Mouse (Mus musculus): ENCODE measurements at regions not wholly inside any gene's neighbourhood (a gene's known extent, or its start where the extent isn't known, plus 50 kb on each side); places are given as distances from the start of the nearest gene placed in this dataset.
"Not testable (repeated sequence)": the region's sequence is repeated elsewhere in the genome, so short reads cannot be mapped to it uniquely, and the experiment has no call there.

DNA sequence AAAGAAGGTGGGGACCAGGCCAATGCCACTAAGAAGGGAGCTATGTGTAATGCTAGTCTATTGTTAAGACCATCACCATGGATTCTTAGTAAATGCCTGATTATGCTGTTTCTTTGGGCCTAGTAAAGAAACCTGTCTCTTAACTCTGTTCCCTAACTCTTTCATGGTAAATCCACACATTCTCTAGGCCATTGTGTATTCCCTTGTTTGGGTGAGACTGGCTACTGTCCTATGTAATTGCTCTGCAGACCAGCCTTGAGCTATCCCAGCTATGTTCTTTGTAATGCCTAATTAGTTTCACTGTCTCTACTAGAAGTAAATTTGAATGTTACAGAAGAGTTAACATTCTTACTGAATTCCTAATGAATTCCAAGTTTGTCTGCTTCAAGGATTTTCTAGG, 186.9 kb upstream of the Gm10750 start:
- Histone ChIP-seq H3K4me3 (no peak overlapping the region), H3K36me3 (no peaks in the 10 kb centered on the region)
- DNase-seq (ENCODE audit: low spot score): no peak

DNA sequence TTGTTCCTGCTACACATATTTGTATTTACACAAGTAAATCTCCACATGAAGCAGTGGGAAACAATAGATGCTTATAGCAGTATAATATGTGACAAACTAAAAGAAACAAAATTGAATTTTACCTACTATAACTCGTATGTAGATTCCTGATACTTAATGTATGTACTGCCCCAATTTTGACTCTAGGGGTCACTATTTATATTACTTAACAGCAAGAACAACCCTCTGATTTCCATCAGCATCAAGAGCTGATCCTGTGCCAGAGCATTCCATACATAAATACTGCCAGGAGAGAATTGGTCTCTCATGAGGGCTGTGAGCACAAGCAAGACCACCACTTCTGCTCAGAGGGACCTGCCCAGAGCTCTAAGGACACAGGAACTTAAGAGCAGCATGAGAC, 178.7 kb upstream of the Gm10750 start:
- no peak overlapping the region for H3K4me3 ChIP-seq
- H3K36me3 ChIP-seq: no peaks in the 10 kb centered on the region
- DNase-seq (ENCODE audit: low spot score): no peak
- H3K27me3 ChIP-seq (ENCODE audit: insufficient read depth, poor library complexity, severe bottlenecking): no peaks in the 10 kb centered on the region
- H3K4me1 ChIP-seq (replicated peaks): no peaks in the 10 kb centered on the region
- H3K27ac ChIP-seq: no peak overlapping the region
- WGBS: 70% methylated on average over 1 of the region's 1 CpGs
- no peaks in the 10 kb centered on the region for H3K9me3 ChIP-seq

More for the DNA sequence above, 186.9 kb upstream of the Gm10750 start:
- Histone ChIP-seq H3K27ac (no peak overlapping the region), H3K27me3 (ENCODE audit: insufficient read depth, poor library complexity, severe bottlenecking) (no peaks in the 10 kb centered on the region), H3K4me1 (replicated peaks) (no peaks in the 10 kb centered on the region), H3K9me3 (no peaks in the 10 kb centered on the region)

DNA sequence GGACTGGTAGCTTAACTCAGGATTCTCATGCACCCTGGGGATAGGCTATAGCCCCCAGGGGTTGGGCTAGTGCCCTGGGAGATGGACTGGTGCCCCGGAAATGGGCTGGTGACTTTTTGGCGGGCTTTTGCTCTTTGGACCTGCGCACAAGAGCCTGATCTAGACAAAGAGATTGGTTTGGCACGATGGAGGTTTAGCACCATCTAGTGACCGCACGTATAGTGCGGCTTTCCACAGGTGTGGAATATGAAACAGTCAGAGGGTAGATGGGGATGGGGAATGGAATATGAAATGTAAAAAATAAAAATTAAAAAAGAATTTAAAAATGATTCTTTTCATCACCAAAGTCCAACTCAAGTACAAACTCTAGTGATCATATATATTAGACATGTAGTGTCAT, 141.4 kb upstream of the Gm10750 start:
- not testable (repeated sequence) for H3K27ac ChIP-seq; H3K27me3 ChIP-seq (ENCODE audit: insufficient read depth, poor library complexity, severe bottlenecking); H3K4me1 ChIP-seq (replicated peaks); H3K36me3 ChIP-seq; H3K4me3 ChIP-seq
- DNase-seq (ENCODE audit: low spot score): peak; percentile 16
- peaks cover 12% of the 10 kb centered on the region; the same call in 1 of the 2 replicates for H3K9me3 ChIP-seq
- 28% methylated on average over 7 of the region's 7 CpGs for WGBS

DNA sequence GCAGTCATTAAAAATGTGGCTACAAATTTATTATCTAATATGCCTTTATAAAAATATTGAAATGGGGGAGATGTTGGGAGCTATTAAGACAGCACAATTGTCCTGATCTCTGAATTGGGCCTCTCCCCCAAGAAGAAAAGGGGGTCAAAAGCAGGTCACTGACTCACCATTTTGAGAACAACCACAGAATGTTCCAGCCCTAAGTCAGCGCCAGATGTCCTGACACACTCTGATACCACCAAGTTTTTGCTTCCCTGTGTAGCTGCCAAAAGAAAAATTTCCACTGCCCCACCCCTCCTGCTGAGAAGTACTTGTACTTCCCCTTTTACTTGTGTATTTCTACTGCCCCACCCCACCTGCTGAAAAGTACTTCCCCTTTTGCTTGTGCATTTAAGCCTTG, 92.5 kb upstream of the Gm10750 start:
- DNase-seq (ENCODE audit: low spot score); H3K4me3 ChIP-seq; H3K27me3 ChIP-seq (ENCODE audit: insufficient read depth, poor library complexity, severe bottlenecking); H3K36me3 ChIP-seq; H3K27ac ChIP-seq; H3K4me1 ChIP-seq (replicated peaks): not testable (repeated sequence)
- WGBS: 79% methylated on average over 1 of the region's 1 CpGs
- H3K9me3 ChIP-seq: 0 out of 2 replicates have a peak, but pooled peaks cover 14% of the 10 kb centered on the region

DNA sequence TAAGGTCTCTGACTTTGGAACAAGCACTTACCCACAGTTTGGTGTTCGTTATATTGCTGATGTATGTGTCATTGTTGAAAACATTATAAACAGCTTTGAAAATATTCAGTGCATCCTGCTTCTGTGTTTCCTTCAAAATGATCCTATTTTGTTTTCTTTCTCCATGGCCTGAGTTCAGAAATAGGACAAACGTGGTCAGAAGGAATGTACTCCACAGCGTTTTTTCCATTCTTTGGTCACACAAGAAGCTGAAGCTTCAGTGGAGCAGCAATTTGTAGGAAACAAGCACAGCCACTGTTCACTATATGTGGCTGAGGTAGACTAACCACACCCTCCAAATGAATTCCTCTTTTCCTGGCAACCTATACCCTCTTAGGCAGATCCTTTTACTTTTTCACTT, 75.1 kb upstream of the Gm10750 start:
- Histone ChIP-seq H3K27ac (no peak overlapping the region), H3K36me3 (no peaks in the 10 kb centered on the region), H3K9me3 (0 out of 2 replicates have a peak, but pooled peaks cover 6% of the 10 kb centered on the region), H3K4me1 (replicated peaks) (no peaks in the 10 kb centered on the region), H3K27me3 (ENCODE audit: insufficient read depth, poor library complexity, severe bottlenecking) (no peaks in the 10 kb centered on the region), H3K4me3 (no peak overlapping the region)
- WGBS: 67% methylated on average over 3 of the region's 3 CpGs
- DNase-seq (ENCODE audit: low spot score): no peak
